Mouse (Mus musculus): Measurements from ENCODE around the gene 1810030O07Rik. TPM values are rescaled to one million over a fixed set of nuclear protein-coding genes. Genes with fewer than 3 reads are reported as not detected.
"Not testable (repeated sequence)": the region's sequence is repeated elsewhere in the genome, so short reads cannot be mapped to it uniquely, and the experiment has no call there.

The 1810030O07Rik gene
- total and polyA plus RNA-seq, 3 experiments: 8.5 to 14.4 (median 9.9) TPM

DNA sequence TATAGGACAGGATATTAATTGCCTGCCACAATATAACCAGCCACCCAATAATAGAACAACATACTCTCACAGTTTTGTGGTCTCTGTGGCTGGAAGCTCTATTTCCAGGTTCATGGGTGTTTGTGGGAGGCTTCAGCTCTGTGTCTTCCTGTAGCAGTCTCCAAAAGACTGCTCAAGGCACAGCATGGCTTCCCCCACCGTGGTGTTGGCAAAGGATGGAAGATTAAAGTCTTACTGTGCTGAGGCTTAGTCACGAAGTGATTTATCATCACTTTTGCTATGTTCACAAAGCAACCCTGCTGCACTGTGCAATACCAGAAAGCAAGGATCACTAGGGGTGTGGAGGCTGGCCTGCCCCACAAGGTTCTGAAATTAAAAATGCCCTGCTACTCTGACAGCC, 19.6 kb downstream of the 1810030O07Rik start:
- Histone ChIP-seq H3K4me1 (ENCODE audit: control insufficient read depth, insufficient read depth, low read length) (no peaks in the 10 kb centered on the region), H3K9ac (ENCODE audit: low read depth, low read length) (no peak overlapping the region), H3K36me3 (ENCODE audit: control insufficient read depth, insufficient read depth, low read length) (no peaks in the 10 kb centered on the region), H3K27ac (no peak overlapping the region), H3K79me2 (replicated peaks; ENCODE audit: control insufficient read depth, insufficient read depth, low read length) (no peaks in the 10 kb centered on the region), H3K27me3 (ENCODE audit: control insufficient read depth, insufficient read depth, low read length) (no peaks in the 10 kb centered on the region), H3K4me3 (no peak overlapping the region)
- intact Hi-C loops (cut with DNase I): no loop called here
- no peak for DNase-seq
- TF ChIP-seq EP300 (IDR thresholded peaks at IDR 0.05; ENCODE audit: insufficient read depth, low read depth, low read length) (no peak), POLR2A (IDR thresholded peaks at IDR 0.05; ENCODE audit: insufficient read depth, low read depth, low read length) (no peak), CTCF (IDR thresholded peaks at IDR 0.05) (no peak)
- 75% methylated on average over 2 of the region's 2 CpGs for WGBS

DNA sequence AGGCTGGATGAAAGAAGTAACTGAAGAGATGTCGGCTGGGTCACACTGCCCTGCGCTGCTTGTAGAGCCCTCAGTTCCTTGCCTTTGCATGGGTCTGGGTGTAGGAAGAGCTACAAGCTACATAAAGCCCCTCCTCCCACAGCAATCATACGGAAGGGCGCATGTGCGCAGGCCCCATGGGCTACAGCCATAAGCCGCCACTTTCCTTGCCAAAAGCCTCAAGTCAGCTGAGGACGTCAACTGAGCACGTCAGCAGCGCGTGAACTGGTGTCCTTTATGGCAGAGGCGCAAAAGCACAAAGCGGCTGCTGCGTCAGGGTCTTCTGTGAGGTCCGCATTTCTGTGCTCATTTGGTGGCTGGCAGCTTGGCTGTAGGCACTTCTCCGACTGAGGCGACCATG, 21.6 kb downstream of the 1810030O07Rik start:
- intact Hi-C loops (cut with DNase I): no loop called here
- DNase-seq: no peak
- Histone ChIP-seq H3K79me2 (replicated peaks; ENCODE audit: control insufficient read depth, insufficient read depth, low read length) (no peaks in the 10 kb centered on the region), H3K4me1 (ENCODE audit: control insufficient read depth, insufficient read depth, low read length) (no peaks in the 10 kb centered on the region), H3K27ac (no peak overlapping the region), H3K9ac (ENCODE audit: low read depth, low read length) (no peak overlapping the region), H3K27me3 (ENCODE audit: control insufficient read depth, insufficient read depth, low read length) (no peaks in the 10 kb centered on the region), H3K4me3 (no peak overlapping the region), H3K36me3 (ENCODE audit: control insufficient read depth, insufficient read depth, low read length) (no peaks in the 10 kb centered on the region)
- 90% methylated on average over 16 of the region's 16 CpGs for WGBS
- TF ChIP-seq EP300 (IDR thresholded peaks at IDR 0.05; ENCODE audit: insufficient read depth, low read depth, low read length) (no peak), POLR2A (IDR thresholded peaks at IDR 0.05; ENCODE audit: insufficient read depth, low read depth, low read length) (no peak), CTCF (IDR thresholded peaks at IDR 0.05) (no peak)

DNA sequence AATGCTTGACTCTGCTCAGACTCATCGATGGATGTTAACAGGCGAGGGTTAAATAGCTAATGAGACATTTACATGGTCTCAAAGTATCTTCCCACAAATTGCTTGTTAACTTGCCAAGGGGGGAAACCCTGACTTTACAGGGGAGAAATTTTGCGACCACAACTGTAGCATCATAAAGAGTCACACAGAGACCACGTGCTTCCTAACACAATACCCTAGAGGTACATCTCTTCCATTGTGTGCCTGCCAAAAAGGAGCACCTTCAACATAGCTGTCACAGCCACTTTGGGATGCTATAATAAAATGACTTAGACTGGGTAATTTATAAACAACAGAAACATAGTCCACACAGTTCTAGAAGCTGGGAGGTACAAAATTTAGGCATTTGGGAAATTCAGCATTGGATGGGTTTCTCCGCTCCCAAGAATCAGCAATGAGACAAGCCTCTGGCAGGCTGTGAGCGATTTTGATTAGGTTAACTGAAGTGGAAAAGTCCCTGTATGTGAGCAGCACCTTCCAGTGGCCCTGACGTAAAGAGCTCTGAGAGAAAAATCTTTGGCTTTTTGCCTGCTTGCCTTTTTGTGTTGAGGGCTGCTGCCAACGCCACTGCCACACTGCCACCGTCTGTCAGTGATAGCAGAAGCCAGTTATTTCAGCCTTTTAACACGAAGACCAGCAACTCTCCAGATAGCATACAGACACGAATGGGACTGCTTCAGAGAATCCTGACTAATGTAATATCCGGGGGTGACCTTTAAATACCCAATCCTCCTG, 27.8 kb downstream of the 1810030O07Rik start:
- TF ChIP-seq EP300 (IDR thresholded peaks at IDR 0.05; ENCODE audit: insufficient read depth, low read depth, low read length): no peak
- TF ChIP-seq CTCF (IDR thresholded peaks at IDR 0.05): peak; percentile 32
- TF ChIP-seq POLR2A (IDR thresholded peaks at IDR 0.05; ENCODE audit: insufficient read depth, low read depth, low read length): no peak
- 52% methylated on average over 12 of the region's 12 CpGs for WGBS
- DNase-seq: peak in 1 of 2 experiments; percentile 6
- H3K27me3 ChIP-seq (ENCODE audit: control insufficient read depth, insufficient read depth, low read length): no peaks in the 10 kb centered on the region
- no peak overlapping the region for H3K27ac ChIP-seq
- no peaks in the 10 kb centered on the region for H3K79me2 ChIP-seq (replicated peaks; ENCODE audit: control insufficient read depth, insufficient read depth, low read length)
- no peak overlapping the region for H3K9ac ChIP-seq (ENCODE audit: low read depth, low read length)
- H3K4me1 ChIP-seq (ENCODE audit: control insufficient read depth, insufficient read depth, low read length): no peaks in the 10 kb centered on the region
- H3K36me3 ChIP-seq (ENCODE audit: control insufficient read depth, insufficient read depth, low read length): no peaks in the 10 kb centered on the region
- intact Hi-C loops (cut with DNase I): loop anchor here (2.0 kb wide), 1 partner anchor 105 kb away; no protein-coding TSS in a partner anchor
- no peak overlapping the region for H3K4me3 ChIP-seq

DNA sequence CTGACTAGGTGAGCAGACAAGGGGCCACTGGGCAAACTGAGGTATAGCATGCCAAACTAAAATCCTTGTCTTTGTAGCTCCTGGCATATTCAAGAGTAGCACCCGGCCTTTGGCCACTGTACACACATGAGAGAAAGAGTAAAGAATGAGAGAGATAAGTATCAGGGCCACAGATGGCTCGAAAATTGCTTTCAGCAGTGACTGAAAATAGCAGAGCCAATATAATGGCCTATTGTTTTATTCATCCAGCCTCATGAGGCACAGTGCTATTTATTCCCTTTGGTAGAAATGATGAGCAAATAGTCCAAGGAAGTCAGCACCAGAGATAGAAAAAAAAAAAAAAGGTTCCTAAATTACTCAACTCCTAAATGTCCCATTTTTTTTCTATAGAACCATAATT, 28.5 kb downstream of the 1810030O07Rik start:
- intact Hi-C loops (cut with DNase I): no loop called here
- Histone ChIP-seq H3K4me3 (no peak overlapping the region), H3K4me1 (ENCODE audit: control insufficient read depth, insufficient read depth, low read length) (no peaks in the 10 kb centered on the region), H3K79me2 (replicated peaks; ENCODE audit: control insufficient read depth, insufficient read depth, low read length) (no peaks in the 10 kb centered on the region), H3K36me3 (ENCODE audit: control insufficient read depth, insufficient read depth, low read length) (no peaks in the 10 kb centered on the region), H3K27me3 (ENCODE audit: control insufficient read depth, insufficient read depth, low read length) (no peaks in the 10 kb centered on the region), H3K9ac (ENCODE audit: low read depth, low read length) (no peak overlapping the region), H3K27ac (no peak overlapping the region)
- TF ChIP-seq POLR2A (IDR thresholded peaks at IDR 0.05; ENCODE audit: insufficient read depth, low read depth, low read length): no peak
- no peak for TF ChIP-seq CTCF (IDR thresholded peaks at IDR 0.05)
- no peak for TF ChIP-seq EP300 (IDR thresholded peaks at IDR 0.05; ENCODE audit: insufficient read depth, low read depth, low read length)
- WGBS: 33% methylated on average over 2 of the region's 2 CpGs
- DNase-seq: no peak

DNA sequence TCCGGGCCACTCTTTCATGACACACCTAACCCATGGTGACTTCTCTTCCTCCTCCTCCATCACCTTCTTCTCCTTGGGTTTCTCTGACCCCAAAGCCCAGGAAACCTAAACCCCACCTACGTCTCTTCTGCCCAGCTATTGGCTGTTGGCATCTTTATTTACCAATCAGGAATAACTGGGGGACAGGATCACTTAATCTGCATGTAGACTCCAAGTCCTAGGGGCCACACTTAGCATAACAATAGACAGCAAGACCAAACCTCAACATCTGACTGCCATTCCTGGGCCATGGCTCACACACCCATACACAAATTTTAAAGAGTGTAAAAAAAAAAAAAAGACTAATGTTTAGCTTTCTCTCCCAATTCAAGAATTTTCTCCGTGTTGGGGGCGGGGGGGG, 48.3 kb downstream of the 1810030O07Rik start:
- intact Hi-C loops (cut with DNase I): no loop called here
- H3K9ac ChIP-seq (ENCODE audit: low read depth, low read length): no peak overlapping the region
- WGBS: 65% methylated on average over 4 of the region's 4 CpGs
- DNase-seq: no peak
- no peaks in the 10 kb centered on the region for H3K27me3 ChIP-seq (ENCODE audit: control insufficient read depth, insufficient read depth, low read length)
- H3K79me2 ChIP-seq (replicated peaks; ENCODE audit: control insufficient read depth, insufficient read depth, low read length): no peaks in the 10 kb centered on the region
- H3K4me1 ChIP-seq (ENCODE audit: control insufficient read depth, insufficient read depth, low read length): no peaks in the 10 kb centered on the region
- H3K36me3 ChIP-seq (ENCODE audit: control insufficient read depth, insufficient read depth, low read length): no peaks in the 10 kb centered on the region
- no peak for TF ChIP-seq POLR2A (IDR thresholded peaks at IDR 0.05; ENCODE audit: insufficient read depth, low read depth, low read length)
- TF ChIP-seq CTCF (IDR thresholded peaks at IDR 0.05): no peak
- TF ChIP-seq EP300 (IDR thresholded peaks at IDR 0.05; ENCODE audit: insufficient read depth, low read depth, low read length): no peak
- H3K27ac ChIP-seq: no peak overlapping the region
- no peak overlapping the region for H3K4me3 ChIP-seq

- H3K36me3 ChIP-seq (ENCODE audit: control insufficient read depth, insufficient read depth, low read length); H3K27ac ChIP-seq; intact Hi-C loops (cut with DNase I); H3K9ac ChIP-seq (ENCODE audit: low read depth, low read length); H3K27me3 ChIP-seq (ENCODE audit: control insufficient read depth, insufficient read depth, low read length); H3K4me1 ChIP-seq (ENCODE audit: control insufficient read depth, insufficient read depth, low read length); H3K79me2 ChIP-seq (replicated peaks; ENCODE audit: control insufficient read depth, insufficient read depth, low read length); DNase-seq; H3K4me3 ChIP-seq: not testable (repeated sequence)
- 70% methylated on average over 1 of the region's 1 CpGs for WGBS
Observed at GRCm38 (mm10) chrX:12612360-12612759, 61.1 kb downstream of the 1810030O07Rik start.

Measured in heart, adult 2 months (tissue).